Mouse (Mus musculus) 3134 (cell line): ENCODE data around the gene Dgkg.
A peak's percentile ranks its signal among the peaks of the same experiment; 100 is the strongest.

Experiments used
- DNase-seq: peaks from one replicate; pipeline ENCODE4 v3.0.0-alpha.2; 2011; ENCODE audit warnings: low spot score; ENCODE audit not compliant: insufficient read length; ENCODE audit errors: extremely low read depth

The Dgkg gene

GRCm38 (mm10) chr16:22600108-22600699, 56.8 kb downstream of the Dgkg start:
- DNase-seq: no peak

DNA sequence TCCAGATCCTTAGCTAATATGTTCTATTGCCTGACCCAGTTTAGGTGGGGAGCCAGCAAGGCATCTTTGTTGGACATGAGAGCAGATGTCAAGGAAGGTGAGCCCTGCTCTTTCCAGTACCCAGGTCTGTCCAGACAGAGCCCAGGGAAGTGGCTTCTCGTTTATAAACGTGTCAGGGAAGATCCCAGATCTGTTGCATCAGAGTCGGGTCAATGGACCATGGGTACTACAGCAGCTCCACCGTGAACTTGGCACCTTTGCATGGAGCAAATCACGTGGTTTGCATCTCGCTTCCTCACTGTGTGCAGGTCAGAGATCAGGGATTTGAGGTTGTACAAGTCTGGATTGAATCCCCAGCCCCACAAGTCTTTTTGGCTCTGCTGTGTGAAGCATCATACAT, 58.3 kb downstream of the Dgkg start:
- DNase-seq: no peak

DNA sequence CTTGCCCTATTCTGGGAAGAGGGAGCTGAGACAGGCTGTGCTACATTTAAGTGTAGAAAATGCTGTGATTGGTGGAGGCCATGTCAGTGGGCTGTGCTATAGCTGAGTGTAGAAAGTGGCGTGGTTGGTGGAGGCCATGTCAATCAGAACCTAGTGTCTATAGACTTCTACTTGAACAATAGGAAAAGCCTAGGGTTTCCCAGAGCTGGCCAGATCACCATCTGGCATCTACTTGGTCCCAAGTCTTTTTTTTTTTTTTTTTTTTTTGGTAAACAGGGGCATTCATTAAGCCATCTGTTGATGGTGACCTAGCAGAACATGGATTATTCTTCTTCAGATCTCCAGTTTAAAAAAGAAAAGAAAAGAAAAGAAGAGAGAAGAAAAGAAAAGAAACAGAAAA, 60.6 kb downstream of the Dgkg start:
- DNase-seq: no peak

GRCm38 (mm10) chr16:22593907-22594306, 63.1 kb downstream of the Dgkg start:
- no peak for DNase-seq

GRCm38 (mm10) chr16:22589619-22590018, 67.4 kb downstream of the Dgkg start:
- DNase-seq: no peak

- no peak for DNase-seq
These were observed 70.7 kb downstream of the Dgkg start for GRCm38 (mm10) chr16:22586151-22586836.

DNA sequence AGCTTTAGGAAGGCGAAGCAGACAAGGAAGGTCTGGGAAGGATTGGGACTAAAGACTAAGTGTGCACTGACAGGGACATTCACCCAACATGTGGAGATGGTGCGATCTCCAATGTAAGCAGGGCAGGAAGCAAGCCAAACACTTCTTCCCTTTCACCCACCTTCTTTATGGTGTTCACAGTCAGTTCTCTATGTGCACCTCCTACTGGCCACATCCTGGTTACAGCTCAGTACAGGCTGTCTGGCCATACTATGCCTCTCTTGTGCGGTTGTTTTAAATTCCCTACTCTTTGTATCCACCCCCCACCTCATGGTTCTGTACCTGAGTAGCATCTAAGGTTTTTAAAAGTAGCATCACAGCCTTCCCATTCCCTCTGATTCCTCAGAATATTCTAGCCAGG, 71.5 kb downstream of the Dgkg start:
- DNase-seq: no peak

- no peak for DNase-seq
These were observed 73.6 kb downstream of the Dgkg start for GRCm38 (mm10) chr16:22583401-22583800.

GRCm38 (mm10) chr16:22582173-22582929, 74.7 kb downstream of the Dgkg start:
- DNase-seq: no peak

DNA sequence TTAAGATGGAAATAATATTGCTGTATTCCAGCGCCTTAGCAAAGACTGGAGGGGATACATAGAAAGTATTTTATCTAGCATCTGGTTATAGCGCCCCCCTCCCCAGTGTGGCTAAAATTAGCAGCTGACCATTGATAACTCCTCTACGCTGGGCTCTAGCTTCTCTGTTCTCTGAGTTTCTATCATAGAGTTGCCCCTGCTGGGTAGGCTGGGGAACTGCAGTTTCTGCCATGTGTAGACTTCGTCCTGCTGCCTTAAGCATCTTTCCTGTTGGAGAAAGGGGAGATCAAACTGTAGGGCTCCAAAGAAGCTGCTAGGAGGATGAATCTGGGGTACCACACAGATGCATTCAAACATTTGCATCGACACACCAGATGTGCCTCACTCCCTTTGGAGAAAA, 76.9 kb downstream of the Dgkg start:
- DNase-seq: no peak

- DNase-seq: no peak
These were observed 78.1 kb downstream of the Dgkg start for GRCm38 (mm10) chr16:22578883-22579282.

DNA sequence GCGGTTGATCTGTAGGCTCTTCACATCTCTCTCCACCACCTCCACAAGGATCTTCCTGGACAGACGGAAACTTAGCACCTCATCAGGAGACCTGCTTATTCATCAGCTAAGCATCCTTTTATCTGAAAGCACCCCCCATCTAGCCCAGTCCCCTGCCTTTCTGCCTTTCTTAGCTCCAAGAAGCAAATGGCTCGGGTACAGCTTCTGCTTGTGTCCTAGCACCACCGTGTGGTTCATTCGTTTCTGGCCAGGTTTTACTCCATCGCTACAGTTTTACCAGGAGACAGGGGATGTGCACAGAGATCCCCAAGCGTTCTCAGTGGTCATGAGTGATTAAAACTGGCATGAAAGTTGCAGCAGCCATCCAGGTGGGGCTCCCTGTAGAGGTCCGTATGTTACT, 79.4 kb downstream of the Dgkg start:
- no peak for DNase-seq

GRCm38 (mm10) chr16:22574164-22574563, 82.9 kb downstream of the Dgkg start:
- DNase-seq: no peak

GRCm38 (mm10) chr16:22572641-22573341, 84.2 kb downstream of the Dgkg start:
- no peak for DNase-seq

GRCm38 (mm10) chr16:22564907-22565272, 92.1 kb downstream of the Dgkg start:
- DNase-seq: no peak

GRCm38 (mm10) chr16:22564259-22564906, 92.6 kb downstream of the Dgkg start:
- DNase-seq: peak; percentile 26

GRCm38 (mm10) chr16:22563594-22563993, 93.4 kb downstream of the Dgkg start:
- DNase-seq: no peak

DNA sequence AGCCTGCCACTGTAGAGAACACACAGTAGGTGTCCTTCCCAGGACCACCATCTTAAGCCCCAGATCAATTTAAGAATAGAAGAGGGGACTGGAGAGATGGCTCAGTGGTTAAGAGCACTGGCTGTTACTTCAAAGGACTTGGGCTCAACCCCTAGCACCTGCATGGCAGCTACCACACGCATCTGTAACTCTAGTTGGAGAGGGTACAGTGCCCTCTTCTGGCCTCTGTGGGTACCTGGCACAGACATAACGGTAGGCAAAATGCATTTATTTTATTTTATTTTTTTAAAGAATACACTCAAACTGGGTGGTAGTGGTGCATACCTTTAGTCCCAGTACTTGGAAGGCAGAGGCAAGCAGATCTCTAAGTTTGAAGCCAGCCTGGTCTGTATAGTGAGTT, 102.0 kb downstream of the Dgkg start:
- DNase-seq: no peak

DNA sequence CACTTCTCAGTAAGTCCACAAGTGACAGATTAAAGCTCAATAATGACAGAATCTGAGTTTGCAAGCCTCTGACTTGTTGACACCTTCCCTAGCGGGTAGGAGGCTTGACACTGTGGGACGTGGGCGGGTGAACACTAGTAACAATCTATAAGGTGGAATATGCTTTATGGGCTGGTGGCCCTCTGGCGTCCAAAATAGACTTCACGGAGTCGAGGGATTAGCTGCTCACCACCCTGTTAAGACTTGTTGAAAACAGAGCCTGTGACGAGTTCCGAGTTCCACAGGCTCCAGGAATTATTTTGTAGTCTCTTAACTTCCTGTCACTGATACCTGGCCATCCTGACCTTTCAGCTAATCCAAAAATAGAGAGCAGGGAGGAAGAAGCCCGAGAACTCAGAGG, 104.7 kb downstream of the Dgkg start:
- DNase-seq: no peak

DNA sequence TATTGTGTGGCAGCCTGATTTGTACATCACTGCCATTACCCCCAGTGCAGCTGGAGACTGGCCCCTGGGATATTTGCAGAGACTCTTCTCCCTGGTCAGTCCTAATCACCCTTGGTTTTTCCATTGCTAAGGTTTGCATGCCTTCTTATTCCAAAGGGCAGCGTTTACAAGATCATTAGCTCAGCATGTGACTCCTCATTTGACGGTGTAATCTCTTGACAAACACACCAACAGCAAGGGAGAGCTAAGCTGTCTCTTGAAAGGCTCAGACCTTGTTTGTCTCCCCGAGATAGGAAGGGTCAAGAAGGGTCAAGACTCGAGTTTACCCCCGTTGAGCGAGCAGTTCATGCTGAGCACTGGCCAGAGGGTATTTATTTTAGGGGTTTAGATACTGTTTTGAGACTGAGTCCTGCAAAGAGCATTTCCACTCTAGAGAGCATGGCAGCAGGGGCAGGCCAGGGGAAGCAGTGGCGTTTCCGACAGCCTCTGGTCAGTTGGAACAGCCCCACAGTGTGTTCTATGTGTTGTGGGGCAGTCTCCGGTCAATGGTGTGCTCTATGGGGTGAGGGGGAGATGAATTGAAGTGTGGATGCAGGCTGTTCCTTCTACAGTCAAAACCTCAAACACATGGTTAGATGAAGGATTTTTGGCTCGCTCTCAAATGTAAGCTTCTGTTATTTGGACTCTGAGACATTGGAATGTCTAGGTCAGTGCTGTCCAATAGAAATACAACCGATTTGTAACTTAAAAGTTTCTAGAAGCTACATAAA, 105.6 kb downstream of the Dgkg start:
- no peak for DNase-seq
